Mouse (Mus musculus) layer of hippocampus, adult 9-11 months (tissue): ENCODE measurements around the gene Ppp1r3g.

ENCODE experiments used
- DNase-seq: peaks from one replicate; pipeline ENCODE4 v3.0.0; 2022

Ppp1r3g gene

DNA sequence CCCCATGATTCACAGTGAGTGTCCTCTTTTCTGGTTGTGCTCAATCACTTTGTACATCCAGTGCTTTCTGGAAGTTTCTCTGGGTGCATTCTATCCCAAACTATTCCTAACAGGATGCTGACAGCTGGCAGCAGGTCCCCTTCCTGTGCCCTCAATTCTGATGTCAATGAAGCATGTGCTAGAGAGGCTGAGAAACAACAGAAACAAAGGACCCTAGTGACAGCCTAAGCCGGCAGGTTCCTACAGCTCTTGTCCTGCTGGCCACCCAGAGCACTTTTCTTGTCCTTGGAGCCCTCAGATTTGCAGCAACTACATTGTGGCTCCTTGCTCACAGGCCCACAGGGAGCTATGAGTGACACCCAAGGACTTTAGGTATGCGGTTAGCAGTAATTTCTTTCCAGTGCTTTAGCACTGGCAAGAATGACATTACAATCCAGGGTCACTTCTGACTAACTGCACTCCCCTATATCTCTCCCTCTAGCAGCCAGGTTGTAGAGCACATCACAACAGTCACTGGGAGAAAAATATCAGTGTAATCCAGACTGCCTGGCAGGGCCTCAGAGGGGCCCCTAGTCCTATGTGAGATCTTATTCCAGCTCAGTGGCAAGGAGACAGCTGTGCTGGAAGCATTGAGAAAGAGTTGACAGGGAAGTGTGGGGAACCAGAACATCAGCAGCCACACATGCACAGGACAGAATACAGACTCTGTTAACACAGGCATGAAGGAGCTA, 37.2 kb downstream of the Ppp1r3g start:
- no peak for DNase-seq

DNA sequence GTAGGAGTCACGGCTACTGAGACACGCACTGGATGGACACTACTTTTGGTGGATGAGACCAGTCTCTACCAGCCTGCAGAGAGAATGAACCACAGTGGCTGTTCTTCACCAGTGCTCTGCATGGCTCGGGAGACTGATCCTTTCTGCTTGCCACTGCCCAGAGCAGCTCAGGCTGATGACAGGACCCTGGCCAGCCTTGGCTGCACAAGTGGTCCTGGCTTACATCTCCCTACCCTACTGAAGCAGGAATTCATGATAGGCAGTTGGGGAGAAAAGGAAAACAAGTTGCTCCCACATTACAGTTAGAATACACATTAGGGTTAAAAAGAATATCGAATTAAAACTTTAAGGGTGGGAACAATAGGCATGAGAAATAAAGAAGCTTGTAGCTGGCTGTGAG, 39.0 kb downstream of the Ppp1r3g start:
- DNase-seq = no peak

DNA sequence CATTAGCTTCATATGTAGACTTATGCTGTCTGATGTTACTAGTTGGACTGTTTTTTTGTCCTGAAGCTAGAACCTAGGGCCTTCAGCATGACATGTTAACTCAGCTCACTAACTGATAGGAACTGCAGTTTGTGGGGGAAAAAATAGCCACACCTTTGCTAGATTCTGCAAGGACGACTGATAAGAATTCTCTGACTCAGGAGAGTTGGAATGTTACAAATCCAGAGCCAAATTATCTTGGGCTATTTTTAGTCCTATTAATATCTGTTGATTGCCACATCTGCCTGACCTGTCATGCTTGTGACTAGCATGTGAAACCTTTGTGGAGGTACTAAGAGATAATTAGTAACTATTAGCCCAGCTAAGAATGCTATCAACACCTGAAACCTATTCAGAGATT, 42.2 kb downstream of the Ppp1r3g start:
- DNase-seq = no peak

DNA sequence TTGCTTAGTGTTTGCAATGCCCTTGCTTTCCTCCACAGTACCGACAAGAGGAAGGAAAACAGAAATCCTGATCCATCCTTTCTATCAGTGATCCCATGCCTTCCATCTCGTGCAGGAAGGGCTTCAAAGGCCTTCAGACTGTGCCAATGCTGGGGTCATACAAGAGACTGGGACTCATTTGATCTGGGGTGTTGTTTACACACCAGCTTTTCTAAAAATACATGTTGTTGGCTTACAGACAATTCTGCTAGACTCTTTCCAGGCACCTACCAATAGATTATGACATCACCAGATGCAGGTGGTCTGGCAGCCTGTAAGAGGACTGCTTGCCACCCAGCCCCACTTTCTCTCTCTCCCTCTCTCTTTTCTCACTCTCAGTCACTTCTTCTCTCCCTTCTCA, 51.3 kb downstream of the Ppp1r3g start:
- DNase-seq = no peak

DNA sequence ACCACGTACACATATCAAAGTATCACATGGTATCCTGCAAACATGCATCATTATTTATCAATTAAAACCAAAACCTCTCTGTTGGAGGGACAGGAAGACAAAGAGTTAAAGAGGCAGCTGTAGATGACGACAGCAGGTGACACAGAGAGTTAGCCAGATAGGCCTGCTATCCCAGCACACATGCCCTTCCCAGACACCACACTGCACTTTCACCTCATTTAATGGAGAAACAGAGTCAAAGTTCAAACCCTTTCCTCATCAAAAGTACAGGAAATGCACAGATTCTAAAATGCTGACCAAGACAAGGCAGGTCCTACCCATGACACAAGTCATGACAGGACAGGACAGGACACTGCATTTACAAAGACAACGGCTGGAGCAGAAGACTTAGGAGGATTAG, 57.0 kb downstream of the Ppp1r3g start:
- DNase-seq = no peak

DNA sequence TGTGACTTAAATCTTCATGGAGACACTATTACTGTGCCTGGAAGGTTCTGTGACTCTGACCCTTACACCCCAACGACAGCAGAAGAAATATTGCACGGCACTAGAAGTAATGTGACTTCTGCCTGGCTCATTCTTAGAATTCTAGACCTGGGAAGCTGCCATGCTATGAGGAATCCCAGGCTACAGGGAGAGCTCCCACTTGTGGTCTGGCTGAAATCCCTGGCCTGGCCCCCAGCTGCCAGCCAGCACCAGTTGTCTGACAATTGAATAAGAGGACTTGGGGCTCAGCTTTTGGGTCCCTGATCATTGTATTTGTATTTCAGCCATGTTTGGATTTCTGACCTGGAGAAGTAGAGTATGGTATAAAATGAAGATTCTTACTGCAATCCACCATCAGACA, 59.4 kb downstream of the Ppp1r3g start:
- DNase-seq = no peak

DNA sequence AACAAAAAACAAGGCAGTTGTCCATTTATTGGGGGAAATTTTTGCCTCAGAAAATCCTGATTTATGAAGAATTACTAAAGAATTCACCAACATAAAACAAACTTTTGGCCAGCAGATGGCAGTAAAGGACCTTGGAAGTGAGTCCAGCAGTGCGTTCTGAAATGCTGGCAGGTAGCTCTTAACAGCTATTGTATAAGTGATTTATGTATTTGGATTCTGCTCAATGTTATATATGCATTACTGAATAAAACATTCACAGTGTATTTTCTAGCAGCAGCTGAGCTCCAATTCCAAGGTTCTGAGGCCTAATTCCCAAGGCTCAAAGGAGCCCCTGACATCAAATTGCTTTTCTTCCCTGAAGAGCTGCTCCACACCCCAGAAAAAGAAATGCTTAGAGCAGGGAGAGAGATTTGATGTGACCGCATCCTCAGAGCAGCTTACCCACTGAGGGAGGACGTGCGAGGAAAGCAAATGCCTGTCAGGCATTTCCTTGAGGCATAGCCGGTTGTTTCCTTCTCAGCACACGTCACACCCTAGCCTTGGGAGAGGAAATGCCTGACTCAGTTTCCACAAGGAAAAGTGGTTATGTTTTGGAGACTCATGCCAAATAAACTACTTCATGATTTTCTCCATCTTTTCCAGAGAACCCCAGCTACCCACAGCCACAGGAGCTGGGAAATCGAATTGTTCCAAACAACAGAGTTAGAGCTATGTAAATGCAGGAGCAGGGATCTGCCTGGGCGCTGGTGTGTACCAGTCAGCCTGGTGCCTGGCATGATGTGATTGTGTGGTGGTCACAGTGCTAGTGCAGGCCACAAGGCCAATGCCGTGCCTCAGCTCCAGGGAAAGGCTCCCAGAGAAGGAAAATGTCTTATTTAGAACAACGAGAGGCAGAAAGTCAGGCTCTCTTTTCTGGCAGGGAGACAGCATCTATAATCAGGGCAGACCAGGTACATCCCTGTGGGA, 61.0 kb downstream of the Ppp1r3g start:
- DNase-seq = peak; percentile 78
